Mouse (Mus musculus): ENCODE measurements at regions not wholly inside any gene's neighbourhood (a gene's known extent, or its start where the extent isn't known, plus 50 kb on each side); places are given as distances from the start of the nearest gene placed in this dataset.

GRCm38 (mm10) chr10:98725110-98725509 is 189.1 kb upstream of the Atp2b1 start:
- DNase-seq = no peak

- DNase-seq = no peak
Measured at GRCm38 (mm10) chr10:98727130-98727529, 187.1 kb upstream of the Atp2b1 start.

GRCm38 (mm10) chr10:98728396-98729030 is 185.7 kb upstream of the Atp2b1 start:
- no peak for DNase-seq

GRCm38 (mm10) chr10:98733950-98734585 is 180.1 kb upstream of the Atp2b1 start:
- DNase-seq = no peak

GRCm38 (mm10) chr10:98740507-98741147 is 173.6 kb upstream of the Atp2b1 start:
- no peak for DNase-seq

GRCm38 (mm10) chr10:98741398-98741797 is 172.8 kb upstream of the Atp2b1 start:
- no peak for DNase-seq

- DNase-seq = no peak
Measured at GRCm38 (mm10) chr10:98742822-98743605, 171.2 kb upstream of the Atp2b1 start.

GRCm38 (mm10) chr10:98744246-98744645 is 170.0 kb upstream of the Atp2b1 start:
- no peak for DNase-seq

- DNase-seq = no peak
Measured at GRCm38 (mm10) chr10:98744662-98745061, 169.5 kb upstream of the Atp2b1 start.

- DNase-seq = no peak
Measured at GRCm38 (mm10) chr10:98745409-98745808, 168.8 kb upstream of the Atp2b1 start.

GRCm38 (mm10) chr10:98745861-98746260 is 168.3 kb upstream of the Atp2b1 start:
- no peak for DNase-seq

GRCm38 (mm10) chr10:98748856-98749583 is 165.2 kb upstream of the Atp2b1 start:
- DNase-seq = no peak

- no peak for DNase-seq
Measured at GRCm38 (mm10) chr10:98749584-98749947, 164.6 kb upstream of the Atp2b1 start.

- no peak for DNase-seq
Measured at GRCm38 (mm10) chr10:98751376-98752058, 162.7 kb upstream of the Atp2b1 start.

GRCm38 (mm10) chr10:98761080-98761479 is 153.1 kb upstream of the Atp2b1 start:
- no peak for DNase-seq

- DNase-seq = no peak
Measured at GRCm38 (mm10) chr10:98765786-98766419, 148.3 kb upstream of the Atp2b1 start.

GRCm38 (mm10) chr10:98779783-98780182 is 134.4 kb upstream of the Atp2b1 start:
- no peak for DNase-seq

GRCm38 (mm10) chr10:98780938-98781337 is 133.3 kb upstream of the Atp2b1 start:
- no peak for DNase-seq

GRCm38 (mm10) chr10:98781888-98782351 is 132.3 kb upstream of the Atp2b1 start:
- DNase-seq = no peak

GRCm38 (mm10) chr10:98785411-98785810 is 128.8 kb upstream of the Atp2b1 start:
- no peak for DNase-seq

- no peak for DNase-seq
Measured at GRCm38 (mm10) chr10:98786089-98786488, 128.1 kb upstream of the Atp2b1 start.

- no peak for DNase-seq
Measured at GRCm38 (mm10) chr10:98789763-98790162, 124.4 kb upstream of the Atp2b1 start.
